Mouse (Mus musculus): ENCODE measurements around the gene Fbxo47.
A peak's percentile ranks its signal among the peaks of the same experiment; 100 is the strongest.

The Fbxo47 gene

GRCm38 (mm10) chr11:97897568-97898185 lies 13.7 kb upstream of the Fbxo47 start:
- Histone ChIP-seq H3K4me1 (replicated peaks; ENCODE audit: low read depth, low read length) (peaks cover 19% of the 10 kb centered on the region), H3K36me3 (ENCODE audit: insufficient read depth, low read length) (no peaks in the 10 kb centered on the region), H3K9me3 (ENCODE audit: low read length) (no peaks in the 10 kb centered on the region), H3K27me3 (ENCODE audit: insufficient read depth, low read length) (no peaks in the 10 kb centered on the region), H3K4me3 (replicated peaks; ENCODE audit: low read length) (no peak overlapping the region)
- TF ChIP-seq NANOG (IDR thresholded peaks at IDR 0.05; ENCODE audit: borderline replicate concordance, low read length) (no peak), POU5F1 (IDR thresholded peaks at IDR 0.05; ENCODE audit: borderline replicate concordance, low read length) (no peak), CTCF (conservative IDR thresholded peaks at IDR 0.05; ENCODE audit: low read length) (no peak)

GRCm38 (mm10) chr11:97896655-97897054 lies 12.7 kb upstream of the Fbxo47 start:
- no peak for TF ChIP-seq POU5F1 (IDR thresholded peaks at IDR 0.05; ENCODE audit: borderline replicate concordance, low read length)
- no peaks in the 10 kb centered on the region for H3K27me3 ChIP-seq (ENCODE audit: insufficient read depth, low read length)
- no peaks in the 10 kb centered on the region for H3K9me3 ChIP-seq (ENCODE audit: low read length)
- no peaks in the 10 kb centered on the region for H3K36me3 ChIP-seq (ENCODE audit: insufficient read depth, low read length)
- H3K4me3 ChIP-seq (replicated peaks; ENCODE audit: low read length): no peak overlapping the region
- peaks cover 15% of the 10 kb centered on the region for H3K4me1 ChIP-seq (replicated peaks; ENCODE audit: low read depth, low read length)

- Histone ChIP-seq H3K4me3 (replicated peaks; ENCODE audit: low read length) (no peak overlapping the region), H3K9me3 (ENCODE audit: low read length) (no peaks in the 10 kb centered on the region), H3K27me3 (ENCODE audit: insufficient read depth, low read length) (no peaks in the 10 kb centered on the region), H3K4me1 (replicated peaks; ENCODE audit: low read depth, low read length) (peaks cover 11% of the 10 kb centered on the region; the same call in 1 of the 2 replicates), H3K36me3 (ENCODE audit: insufficient read depth, low read length) (peaks cover 13% of the 10 kb centered on the region)
- no peak for TF ChIP-seq POU5F1 (IDR thresholded peaks at IDR 0.05; ENCODE audit: borderline replicate concordance, low read length)
- TF ChIP-seq NANOG (IDR thresholded peaks at IDR 0.05; ENCODE audit: borderline replicate concordance, low read length): no peak
- TF ChIP-seq CTCF (conservative IDR thresholded peaks at IDR 0.05; ENCODE audit: low read length): no peak
These were observed 7.9 kb upstream of the Fbxo47 start for GRCm38 (mm10) chr11:97891821-97892220.

- peaks cover 32% of the 10 kb centered on the region for H3K4me1 ChIP-seq (replicated peaks; ENCODE audit: low read depth, low read length)
- H3K9me3 ChIP-seq (ENCODE audit: low read length): no peaks in the 10 kb centered on the region
- no peaks in the 10 kb centered on the region for H3K27me3 ChIP-seq (ENCODE audit: insufficient read depth, low read length)
- H3K36me3 ChIP-seq (ENCODE audit: insufficient read depth, low read length): peaks cover 18% of the 10 kb centered on the region
- peak overlapping the region; percentile 88 for H3K4me3 ChIP-seq (replicated peaks; ENCODE audit: low read length)
- TF ChIP-seq NANOG (IDR thresholded peaks at IDR 0.05; ENCODE audit: borderline replicate concordance, low read length): no peak
- no peak for TF ChIP-seq POU5F1 (IDR thresholded peaks at IDR 0.05; ENCODE audit: borderline replicate concordance, low read length)
- no peak for TF ChIP-seq CTCF (conservative IDR thresholded peaks at IDR 0.05; ENCODE audit: low read length)
These were observed 1.5 kb upstream of the Fbxo47 start for GRCm38 (mm10) chr11:97885296-97885915.

GRCm38 (mm10) chr11:97884601-97885185 lies 739 bp upstream of the Fbxo47 start:
- Histone ChIP-seq H3K4me3 (replicated peaks; ENCODE audit: low read length) (peak overlapping the region; percentile 88), H3K9me3 (ENCODE audit: low read length) (no peaks in the 10 kb centered on the region), H3K27me3 (ENCODE audit: insufficient read depth, low read length) (no peaks in the 10 kb centered on the region), H3K36me3 (ENCODE audit: insufficient read depth, low read length) (peaks cover 18% of the 10 kb centered on the region), H3K4me1 (replicated peaks; ENCODE audit: low read depth, low read length) (peaks cover 30% of the 10 kb centered on the region)
- TF ChIP-seq CTCF (conservative IDR thresholded peaks at IDR 0.05; ENCODE audit: low read length): no peak
- TF ChIP-seq NANOG (IDR thresholded peaks at IDR 0.05; ENCODE audit: borderline replicate concordance, low read length): no peak
- no peak for TF ChIP-seq POU5F1 (IDR thresholded peaks at IDR 0.05; ENCODE audit: borderline replicate concordance, low read length)

GRCm38 (mm10) chr11:97883542-97883917 lies 424 bp downstream of the Fbxo47 start:
- peaks cover 28% of the 10 kb centered on the region for H3K4me1 ChIP-seq (replicated peaks; ENCODE audit: low read depth, low read length)
- no peaks in the 10 kb centered on the region for H3K9me3 ChIP-seq (ENCODE audit: low read length)
- peaks cover 7% of the 10 kb centered on the region for H3K36me3 ChIP-seq (ENCODE audit: insufficient read depth, low read length)
- H3K27me3 ChIP-seq (ENCODE audit: insufficient read depth, low read length): no peaks in the 10 kb centered on the region
- TF ChIP-seq NANOG (IDR thresholded peaks at IDR 0.05; ENCODE audit: borderline replicate concordance, low read length) (no peak), CTCF (conservative IDR thresholded peaks at IDR 0.05; ENCODE audit: low read length) (no peak), POU5F1 (IDR thresholded peaks at IDR 0.05; ENCODE audit: borderline replicate concordance, low read length) (no peak)
- peak overlapping the region; percentile 88 for H3K4me3 ChIP-seq (replicated peaks; ENCODE audit: low read length)

GRCm38 (mm10) chr11:97880362-97880761 lies 3.6 kb downstream of the Fbxo47 start:
- Histone ChIP-seq H3K36me3 (ENCODE audit: insufficient read depth, low read length) (no peaks in the 10 kb centered on the region), H3K9me3 (ENCODE audit: low read length) (no peaks in the 10 kb centered on the region), H3K27me3 (ENCODE audit: insufficient read depth, low read length) (no peaks in the 10 kb centered on the region), H3K4me1 (replicated peaks; ENCODE audit: low read depth, low read length) (peaks cover 12% of the 10 kb centered on the region), H3K4me3 (replicated peaks; ENCODE audit: low read length) (no peak overlapping the region)
- TF ChIP-seq POU5F1 (IDR thresholded peaks at IDR 0.05; ENCODE audit: borderline replicate concordance, low read length): no peak
- TF ChIP-seq NANOG (IDR thresholded peaks at IDR 0.05; ENCODE audit: borderline replicate concordance, low read length): no peak
- TF ChIP-seq CTCF (conservative IDR thresholded peaks at IDR 0.05; ENCODE audit: low read length): no peak

GRCm38 (mm10) chr11:97877341-97877740 lies 6.6 kb downstream of the Fbxo47 start:
- no peaks in the 10 kb centered on the region for H3K9me3 ChIP-seq (ENCODE audit: low read length)
- no peaks in the 10 kb centered on the region for H3K27me3 ChIP-seq (ENCODE audit: insufficient read depth, low read length)
- no peak overlapping the region for H3K4me3 ChIP-seq (replicated peaks; ENCODE audit: low read length)
- H3K36me3 ChIP-seq (ENCODE audit: insufficient read depth, low read length): no peaks in the 10 kb centered on the region
- TF ChIP-seq CTCF (conservative IDR thresholded peaks at IDR 0.05; ENCODE audit: low read length): no peak
- no peak for TF ChIP-seq NANOG (IDR thresholded peaks at IDR 0.05; ENCODE audit: borderline replicate concordance, low read length)
- no peak for TF ChIP-seq POU5F1 (IDR thresholded peaks at IDR 0.05; ENCODE audit: borderline replicate concordance, low read length)
- H3K4me1 ChIP-seq (replicated peaks; ENCODE audit: low read depth, low read length): no peaks in the 10 kb centered on the region

Data from E14TG2a.4 (cell line).